Mouse (Mus musculus) lung, adult 18-20 months (tissue): ENCODE measurements around the gene Ralgapa2.

Experiments used
- DNase-seq, 2 experiments: peaks; one replicate each; pipeline ENCODE4 v3.0.0; 2022; ENCODE audit warnings: mixed read lengths in 2 of 2

Ralgapa2 gene

DNA sequence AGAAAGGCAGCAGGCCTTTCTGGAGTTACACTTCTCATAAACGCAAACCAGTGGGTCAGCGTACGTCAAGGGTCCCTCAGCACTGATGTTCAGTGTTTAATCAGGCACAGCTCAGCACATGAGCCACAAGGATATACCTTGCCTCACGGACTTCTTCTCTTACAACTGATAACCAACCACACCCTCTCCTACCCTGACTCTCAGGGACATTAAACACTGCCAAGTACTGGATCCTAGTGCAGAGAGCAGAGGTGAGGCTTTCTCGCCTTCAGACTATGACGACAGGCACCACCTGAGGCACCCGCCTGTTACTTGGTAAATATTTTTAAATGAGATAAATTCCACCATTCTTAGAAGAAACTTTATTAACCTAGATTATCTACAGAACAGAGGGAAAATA is 85.8 kb downstream of the Ralgapa2 start:
- DNase-seq: no peak

DNA sequence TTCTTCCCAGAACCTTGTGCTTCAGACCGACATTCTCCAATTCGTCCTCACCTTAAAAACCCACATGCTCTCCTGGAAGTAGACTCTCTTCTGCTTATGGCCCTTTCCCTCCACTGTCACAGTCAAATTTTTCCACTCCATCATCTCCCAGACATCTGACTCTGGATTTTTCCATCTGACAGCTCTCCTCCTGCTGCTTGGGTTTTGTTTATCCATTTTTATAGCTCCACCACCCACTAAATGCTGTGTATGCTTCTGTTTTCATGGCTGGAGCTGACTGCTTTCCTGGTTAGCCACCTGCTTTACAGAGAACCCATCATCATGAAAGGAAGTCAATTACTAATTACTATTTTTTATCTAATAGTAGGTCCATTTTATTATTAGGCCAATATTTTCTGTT is 86.9 kb downstream of the Ralgapa2 start:
- DNase-seq: no peak

DNA sequence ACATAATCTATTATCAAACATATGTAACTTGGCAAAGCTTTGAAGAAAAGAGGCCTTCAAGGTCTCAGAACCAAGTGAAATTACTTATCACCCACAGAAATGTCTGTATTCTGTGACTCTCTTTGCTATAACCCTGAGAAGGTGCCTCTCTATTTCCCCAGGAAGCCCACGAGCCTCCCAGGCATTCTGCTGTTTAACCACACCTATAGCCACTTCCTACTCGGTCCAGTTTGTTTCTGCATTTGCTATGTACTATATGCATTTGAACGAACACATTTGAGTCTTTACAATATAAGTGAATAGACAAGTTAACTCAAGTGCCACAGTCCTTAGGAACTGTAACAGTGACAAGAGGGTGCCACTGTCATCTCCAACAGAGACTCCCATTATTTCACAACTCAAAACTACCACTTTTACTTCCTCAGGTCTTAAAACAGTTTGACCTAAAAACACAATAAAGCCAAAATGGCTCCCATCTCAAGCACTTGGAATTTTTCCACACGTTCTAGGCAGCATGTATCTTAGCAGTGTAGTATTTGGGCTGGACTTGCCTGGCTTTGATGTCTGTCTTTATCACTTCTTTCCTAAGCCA is 88.3 kb downstream of the Ralgapa2 start:
- DNase-seq: no peak

DNA sequence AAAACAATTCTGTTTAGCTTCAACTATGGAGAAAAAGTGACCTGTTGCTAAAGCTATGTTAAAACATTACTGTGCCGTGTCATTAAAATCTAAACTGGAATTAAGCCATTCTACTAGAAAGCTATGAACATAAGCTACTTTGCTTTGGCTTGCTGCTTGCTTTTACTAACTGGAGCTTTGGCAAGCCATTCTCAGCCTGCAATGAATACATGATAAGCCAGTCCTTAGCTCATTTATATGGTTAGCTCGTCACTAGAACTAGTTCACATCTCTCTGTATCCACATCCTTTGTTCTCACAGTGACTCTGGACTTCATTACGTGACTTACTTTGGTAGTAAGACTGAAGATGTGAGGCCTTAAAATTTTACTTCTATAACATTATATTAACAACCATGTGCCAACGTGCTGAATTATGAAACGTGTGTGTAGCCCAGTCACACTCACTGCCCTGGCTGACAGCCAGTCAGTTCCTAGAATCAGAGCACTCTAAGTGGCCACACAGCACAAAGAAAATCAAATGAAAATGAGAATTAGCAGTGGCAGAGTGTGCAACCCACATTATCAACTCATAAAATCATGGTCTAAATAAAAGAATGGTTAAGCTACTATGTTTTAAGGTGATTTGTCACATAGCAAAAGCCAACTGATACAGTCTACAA is 89.0 kb downstream of the Ralgapa2 start:
- no peak for DNase-seq

- no peak for DNase-seq
These were observed 95.9 kb downstream of the Ralgapa2 start for GRCm38 (mm10) chr2:146416283-146416682.

- peak; percentile 61 to 63 for DNase-seq
These were observed 97.5 kb downstream of the Ralgapa2 start for GRCm38 (mm10) chr2:146414484-146415291.

DNA sequence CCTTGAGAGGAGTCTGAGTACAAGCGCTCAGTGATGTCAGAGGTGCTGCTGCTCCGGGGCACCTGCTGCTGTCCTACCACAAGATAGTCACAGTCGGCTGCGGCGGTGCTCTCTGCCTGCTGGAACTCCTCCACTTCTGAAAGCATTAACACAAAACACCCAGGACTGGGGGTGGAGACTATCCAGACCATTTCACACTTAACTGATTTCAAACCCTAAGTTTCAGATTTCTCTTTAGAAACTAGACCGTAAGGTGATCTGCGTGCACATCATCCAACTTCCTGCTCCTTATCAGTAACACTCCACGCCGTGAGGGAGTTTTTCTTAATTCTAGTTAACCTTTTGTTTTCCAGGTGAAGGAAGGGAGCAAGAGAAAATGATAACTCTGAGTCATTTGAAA is 99.4 kb downstream of the Ralgapa2 start:
- no peak for DNase-seq

DNA sequence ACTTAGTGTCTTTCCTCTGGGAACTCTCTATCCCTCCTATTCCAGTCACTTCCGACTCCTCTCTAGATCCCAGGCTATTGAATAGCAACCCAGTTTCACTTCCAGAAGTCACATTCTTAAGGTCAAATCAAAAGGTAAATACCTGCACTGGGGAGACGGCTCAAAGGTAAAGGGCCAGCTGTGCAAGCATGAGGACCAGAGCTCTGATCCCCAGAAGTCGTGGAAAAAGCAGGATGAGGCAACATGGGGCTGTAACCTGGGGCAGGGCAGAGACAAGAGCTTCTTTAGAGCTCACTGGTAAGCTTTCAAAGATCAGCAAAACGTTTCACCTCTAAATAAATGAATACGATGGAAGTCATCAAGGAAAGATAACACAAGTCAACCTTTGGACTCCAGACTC is 100.2 kb downstream of the Ralgapa2 start:
- no peak for DNase-seq

GRCm38 (mm10) chr2:146407078-146407477 is 105.1 kb downstream of the Ralgapa2 start:
- no peak for DNase-seq

- DNase-seq: no peak
These were observed 110.6 kb downstream of the Ralgapa2 start for GRCm38 (mm10) chr2:146401588-146401987.

GRCm38 (mm10) chr2:146400738-146401137 is 111.4 kb downstream of the Ralgapa2 start:
- DNase-seq: no peak

DNA sequence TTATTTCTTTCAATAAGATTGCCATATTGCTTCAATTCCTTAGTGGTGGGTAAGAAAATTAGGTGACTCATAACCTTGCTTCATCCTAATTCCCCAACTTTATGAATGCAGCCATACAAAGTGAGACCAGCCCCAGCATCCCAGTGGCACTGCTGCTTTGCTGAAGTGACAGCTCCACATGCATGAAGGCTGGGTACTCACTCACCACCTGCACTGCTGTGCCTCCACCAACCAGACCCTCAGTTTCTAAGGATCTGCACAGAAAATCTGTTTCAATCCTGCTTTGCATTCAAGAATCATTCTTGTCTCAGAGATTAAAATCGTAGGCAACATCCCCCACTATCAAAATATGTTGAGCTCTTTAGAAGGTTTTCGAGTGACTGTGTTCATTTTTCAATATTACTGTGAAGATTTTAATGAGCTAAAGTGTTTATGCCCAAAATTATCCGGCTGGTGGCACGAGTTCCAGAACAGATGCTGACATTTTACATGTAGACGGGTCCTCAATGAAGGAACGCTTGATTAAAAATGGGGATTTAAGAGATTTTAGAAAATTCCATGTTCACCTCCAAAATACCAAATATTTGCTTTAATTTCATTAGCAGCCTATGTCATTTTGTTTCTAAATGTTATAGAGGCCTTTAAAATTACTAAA is 113.8 kb downstream of the Ralgapa2 start:
- DNase-seq: no peak

DNA sequence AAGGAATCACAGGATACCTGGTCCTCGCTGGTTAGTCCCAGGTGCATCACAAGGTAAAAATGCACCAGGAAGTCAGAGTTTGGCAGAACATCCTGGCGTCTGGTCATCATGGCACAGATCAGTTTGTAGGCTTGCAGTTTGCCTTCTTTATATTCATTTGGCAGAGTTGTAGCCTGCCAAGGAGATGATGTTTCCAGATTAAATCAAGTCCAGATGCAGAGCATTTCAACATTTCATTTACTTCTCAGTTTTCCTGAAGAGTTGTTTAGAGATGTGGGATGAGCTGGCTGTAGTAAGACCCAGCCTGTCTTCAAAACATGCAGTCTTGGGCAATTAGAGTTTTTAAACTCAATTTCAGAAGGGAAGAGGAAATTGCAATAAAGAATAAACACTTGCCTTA is 124.9 kb downstream of the Ralgapa2 start:
- DNase-seq: no peak

DNA sequence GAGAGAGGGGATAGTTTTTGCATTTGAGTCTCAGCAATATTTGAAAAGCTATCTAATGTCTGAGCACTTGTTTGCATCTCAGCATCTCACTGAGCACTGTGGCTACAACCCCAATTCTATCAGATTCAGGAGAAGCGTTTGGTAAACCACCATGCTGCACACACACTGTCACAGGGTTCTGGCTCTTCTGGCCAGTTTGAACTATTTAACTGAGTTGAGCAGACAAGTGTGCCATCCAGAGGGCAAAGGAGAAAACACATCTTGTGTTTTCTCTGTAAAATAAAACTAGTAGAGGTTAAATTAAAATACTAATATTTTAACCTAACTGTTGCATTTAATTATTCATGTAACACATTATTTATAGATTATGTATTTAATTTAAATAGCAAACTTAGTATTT is 127.6 kb downstream of the Ralgapa2 start:
- DNase-seq: no peak

- no peak for DNase-seq
These were observed 135.9 kb downstream of the Ralgapa2 start for GRCm38 (mm10) chr2:146376293-146376692.

DNA sequence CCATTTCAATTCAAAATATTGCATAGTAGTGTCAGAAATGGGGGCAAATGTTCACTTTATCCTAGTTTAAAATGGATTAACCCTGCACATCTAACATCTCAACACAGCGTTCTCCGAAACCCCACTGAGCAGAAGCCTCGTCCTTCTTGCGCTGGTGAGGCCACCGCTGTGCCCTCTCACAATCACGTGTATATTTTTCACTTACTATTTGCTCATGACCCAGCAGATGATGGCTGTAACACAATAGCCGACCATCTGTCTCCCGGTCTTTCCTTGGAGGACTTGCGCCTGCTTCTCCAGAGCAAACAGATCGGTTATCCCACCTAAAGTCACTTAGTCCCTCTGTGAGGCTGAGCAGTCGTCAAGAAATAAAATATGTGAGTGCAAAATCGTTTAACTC is 146.0 kb downstream of the Ralgapa2 start:
- no peak for DNase-seq

- DNase-seq: no peak
These were observed 146.7 kb downstream of the Ralgapa2 start for GRCm38 (mm10) chr2:146365368-146365983.

- no peak for DNase-seq
These were observed 148.7 kb downstream of the Ralgapa2 start for GRCm38 (mm10) chr2:146363483-146363882.

- no peak for DNase-seq
These were observed 149.2 kb downstream of the Ralgapa2 start for GRCm38 (mm10) chr2:146362932-146363331.

- no peak for DNase-seq
These were observed 150.2 kb downstream of the Ralgapa2 start for GRCm38 (mm10) chr2:146361969-146362368.

DNA sequence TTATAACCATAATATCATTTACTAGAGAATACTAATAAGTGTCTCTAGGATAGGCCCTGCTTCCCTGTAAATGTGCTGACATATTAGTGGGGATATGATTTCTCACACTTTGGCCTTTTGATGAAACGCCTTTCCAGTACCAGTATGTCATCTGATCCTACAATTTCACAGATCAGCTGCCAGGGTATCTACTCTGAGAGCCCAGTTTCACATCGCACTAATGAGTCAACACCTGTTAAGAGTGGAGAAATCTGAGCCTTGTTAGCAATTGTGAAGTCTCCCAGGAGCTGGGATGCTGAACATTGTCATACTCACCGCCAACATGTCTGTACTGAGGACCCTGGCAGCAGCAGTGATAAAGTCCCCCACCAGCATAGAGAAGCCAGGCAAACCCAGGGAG is 151.1 kb downstream of the Ralgapa2 start:
- no peak for DNase-seq

DNA sequence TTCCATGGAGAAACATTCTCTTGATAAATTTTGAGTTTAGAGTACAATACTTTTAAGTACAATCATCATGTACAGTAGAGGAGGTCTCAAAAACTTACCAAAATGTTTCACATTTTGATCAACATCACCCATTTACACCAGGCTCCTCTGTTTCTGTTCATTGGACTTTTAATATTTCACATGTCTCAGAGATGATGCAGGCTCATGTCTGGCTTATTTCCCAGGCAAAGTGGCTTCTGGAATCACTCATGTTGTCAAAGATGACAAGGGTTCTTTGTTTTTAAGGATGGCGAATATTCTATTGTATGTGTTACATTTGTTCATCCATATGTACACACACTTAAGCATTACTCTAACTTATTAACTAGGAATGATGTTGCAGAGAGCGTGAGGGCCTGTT is 152.5 kb downstream of the Ralgapa2 start:
- no peak for DNase-seq

- DNase-seq: no peak
These were observed 155.6 kb downstream of the Ralgapa2 start for GRCm38 (mm10) chr2:146356524-146356923.
